Mouse (Mus musculus) lung, embryonic 16.5 days (tissue): Measurements from ENCODE around the gene Cd2. TPM values are rescaled to one million over a fixed set of nuclear protein-coding genes. Genes with fewer than 3 reads are reported as not detected.

Experiments used
- ATAC-seq: fragments of 200-750 bp; cut with Nextera tagmentation; 2 replicates; pipeline ENCODE4 v1.8.0; 2017; ENCODE audit warnings: low read depth, mild to moderate bottlenecking, moderate library complexity
- H3K27ac ChIP-seq: fragments of 300-500 bp; sonication (generic); 2 replicates; pipeline ENCODE4 v1.5.1; 2014; ENCODE audit warnings: mild to moderate bottlenecking, control low read depth, low read length
- H3K27me3 ChIP-seq: fragments of 300-500 bp; sonication (generic); 2 replicates; pipeline ENCODE4 v1.6.1; 2014; ENCODE audit warnings: low read depth, low read length, mixed read lengths; ENCODE audit not compliant: control insufficient read depth, insufficient read depth
- H3K36me3 ChIP-seq: fragments of 300-500 bp; sonication (generic); 2 replicates; pipeline ENCODE4 v1.6.1; 2014; ENCODE audit warnings: low read length; ENCODE audit not compliant: control insufficient read depth, insufficient read depth
- H3K4me1 ChIP-seq: fragments of 300-500 bp; sonication (generic); replicated peaks from 2 replicates; pipeline ENCODE4 v1.6.1; 2014; ENCODE audit warnings: low read length, mixed read lengths; ENCODE audit not compliant: control insufficient read depth, insufficient read depth
- H3K4me2 ChIP-seq: fragments of 300-500 bp; sonication (generic); 2 replicates; pipeline ENCODE4 v1.6.1; 2014; ENCODE audit warnings: low read depth, low read length, control low read depth
- H3K4me3 ChIP-seq: fragments of 300-500 bp; sonication (generic); 2 replicates; pipeline ENCODE4 v1.5.1; 2014; ENCODE audit warnings: mild to moderate bottlenecking, low read length, control low read depth
- H3K9ac ChIP-seq: fragments of 300-500 bp; sonication (generic); 2 replicates; pipeline ENCODE4 v1.6.1; 2014; ENCODE audit warnings: low read length, control low read depth
- H3K9me3 ChIP-seq: fragments of 300-500 bp; sonication (generic); 2 replicates; pipeline ENCODE4 v1.6.1; 2016; ENCODE audit warnings: low read length; ENCODE audit not compliant: control insufficient read depth
- WGBS: fragments of 180-500 bp; shearing (Covaris S2); extraction: QIAGEN DNeasy Blood & Tissue Kit; methylation state at CpG from one replicate; pipeline ENCODE4 v1.1.7; 2014; 5-methylcytosine and 5-hydroxymethylcytosine counted together
- polyA plus RNA-seq: library from polyadenylated mRNA; unstranded; fragments of >200 nt; fragmentation: Nextera tagmentation; extraction: Ambion mirVana; gene quantifications from 2 replicates; pipeline ENCODE4 v1.2.1, GENCODE M21; 2015

The Cd2 gene
- polyA plus RNA-seq, 1 experiment from 2014 or later, result 0.57 TPM

GRCm38 (mm10) chr3:101265561-101266091 is 22.1 kb downstream of the Cd2 start:
- no peak overlapping the region for H3K4me2 ChIP-seq
- peaks cover 2% of the 10 kb centered on the region; the same call in 1 of the 2 replicates for H3K9me3 ChIP-seq
- H3K36me3 ChIP-seq, result no peaks in the 10 kb centered on the region
- no peak overlapping the region for H3K9ac ChIP-seq
- H3K4me1 ChIP-seq, result no peaks in the 10 kb centered on the region
- H3K4me3 ChIP-seq, result no peak overlapping the region
- no peak overlapping the region for H3K27ac ChIP-seq
- 50% methylated on average over 3 of the region's 3 CpGs for whole genome bisulfite sequencing
- ATAC-seq, result no peak
- no peaks in the 10 kb centered on the region for H3K27me3 ChIP-seq

DNA sequence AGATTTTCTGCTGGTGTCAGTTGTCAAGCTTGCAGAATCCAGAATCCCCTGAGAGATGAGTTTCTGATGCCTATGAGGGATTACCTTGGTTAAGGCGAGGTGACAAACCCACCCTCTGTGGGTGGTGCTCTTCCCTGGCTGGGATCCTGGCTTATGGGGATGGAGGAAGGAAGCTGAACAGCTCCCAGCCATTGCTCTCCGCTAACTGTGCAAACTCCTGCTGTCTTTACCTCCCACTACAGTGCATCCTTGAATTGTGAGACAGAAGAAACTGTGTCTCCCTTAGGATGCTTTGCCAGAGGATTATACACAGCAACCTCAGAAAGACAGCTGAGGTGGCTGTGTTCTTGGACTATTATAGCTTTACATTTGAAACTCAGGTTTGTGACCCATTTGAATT is 28.8 kb downstream of the Cd2 start:
- no peak overlapping the region for H3K9ac ChIP-seq
- no peaks in the 10 kb centered on the region for H3K27me3 ChIP-seq
- H3K9me3 ChIP-seq, result peaks cover 2% of the 10 kb centered on the region; the same call in 1 of the 2 replicates
- WGBS, result 55% methylated on average over 2 of the region's 2 CpGs
- H3K4me1 ChIP-seq, result no peaks in the 10 kb centered on the region
- H3K4me2 ChIP-seq, result no peak overlapping the region
- no peak for ATAC-seq
- no peak overlapping the region for H3K27ac ChIP-seq
- H3K36me3 ChIP-seq, result no peaks in the 10 kb centered on the region
- H3K4me3 ChIP-seq, result no peak overlapping the region

- Histone ChIP-seq H3K9me3 (no peaks in the 10 kb centered on the region), H3K4me2 (no peak overlapping the region), H3K4me1 (no peaks in the 10 kb centered on the region), H3K9ac (no peak overlapping the region), H3K27ac (no peak overlapping the region), H3K4me3 (no peak overlapping the region), H3K36me3 (no peaks in the 10 kb centered on the region), H3K27me3 (no peaks in the 10 kb centered on the region)
- ATAC-seq, result no peak
- 67% methylated on average over 8 of the region's 8 CpGs for WGBS
Observed at GRCm38 (mm10) chr3:101256090-101256489, 31.6 kb downstream of the Cd2 start.

GRCm38 (mm10) chr3:101252141-101252540 is 35.6 kb downstream of the Cd2 start:
- no peak overlapping the region for H3K4me3 ChIP-seq
- H3K27me3 ChIP-seq, result no peaks in the 10 kb centered on the region
- H3K9me3 ChIP-seq, result no peaks in the 10 kb centered on the region
- WGBS, result 57% methylated on average over 8 of the region's 8 CpGs
- H3K9ac ChIP-seq, result no peak overlapping the region
- no peaks in the 10 kb centered on the region for H3K36me3 ChIP-seq
- H3K4me2 ChIP-seq, result no peak overlapping the region
- no peak for ATAC-seq
- no peaks in the 10 kb centered on the region for H3K4me1 ChIP-seq
- H3K27ac ChIP-seq, result no peak overlapping the region

GRCm38 (mm10) chr3:101249846-101250245 is 37.9 kb downstream of the Cd2 start:
- no peak for ATAC-seq
- WGBS, result 85% methylated on average over 6 of the region's 6 CpGs
- H3K27me3 ChIP-seq, result no peaks in the 10 kb centered on the region
- H3K36me3 ChIP-seq, result no peaks in the 10 kb centered on the region
- H3K9ac ChIP-seq, result no peak overlapping the region
- H3K9me3 ChIP-seq, result no peaks in the 10 kb centered on the region
- no peaks in the 10 kb centered on the region for H3K4me1 ChIP-seq
- H3K4me2 ChIP-seq, result no peak overlapping the region
- no peak overlapping the region for H3K4me3 ChIP-seq
- H3K27ac ChIP-seq, result no peak overlapping the region

DNA sequence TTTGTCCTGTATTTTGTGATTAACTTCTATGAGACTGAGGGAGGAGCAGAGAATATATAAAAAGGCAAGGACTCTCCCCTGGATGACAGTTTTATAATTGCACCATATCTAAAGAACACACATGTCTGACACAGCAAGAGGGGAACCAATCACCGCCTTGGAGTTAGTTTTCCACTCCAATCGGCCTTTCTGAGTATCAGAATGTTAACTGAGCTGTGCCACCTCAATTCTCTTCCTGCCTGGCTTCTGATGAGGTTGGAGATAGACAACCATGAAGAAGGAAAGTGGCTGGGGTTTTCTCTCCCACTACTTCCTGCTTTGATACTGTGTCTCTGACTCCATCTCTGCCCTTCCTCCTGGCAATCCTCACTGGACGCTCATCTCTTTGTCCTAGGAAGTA is 42.5 kb downstream of the Cd2 start:
- Histone ChIP-seq H3K9ac (no peak overlapping the region), H3K27me3 (no peaks in the 10 kb centered on the region), H3K4me2 (no peak overlapping the region), H3K36me3 (no peaks in the 10 kb centered on the region), H3K27ac (no peak overlapping the region), H3K4me3 (no peak overlapping the region), H3K9me3 (no peaks in the 10 kb centered on the region), H3K4me1 (no peaks in the 10 kb centered on the region)
- no peak for ATAC-seq
- WGBS, result 73% methylated on average over 3 of the region's 3 CpGs

GRCm38 (mm10) chr3:101243002-101243401 is 44.7 kb downstream of the Cd2 start:
- Histone ChIP-seq H3K4me1 (no peaks in the 10 kb centered on the region), H3K27ac (no peak overlapping the region)
- 90% methylated on average over 2 of the region's 2 CpGs for WGBS

GRCm38 (mm10) chr3:101241866-101242265 is 45.9 kb downstream of the Cd2 start:
- no peak for ATAC-seq
- H3K4me1 ChIP-seq, result no peaks in the 10 kb centered on the region
- H3K27ac ChIP-seq, result no peak overlapping the region
- H3K36me3 ChIP-seq, result no peaks in the 10 kb centered on the region
- H3K9me3 ChIP-seq, result no peaks in the 10 kb centered on the region
- H3K4me2 ChIP-seq, result no peak overlapping the region
- H3K27me3 ChIP-seq, result no peaks in the 10 kb centered on the region
- H3K4me3 ChIP-seq, result no peak overlapping the region
- WGBS, result 61% methylated on average over 3 of the region's 3 CpGs
- no peak overlapping the region for H3K9ac ChIP-seq

More at GRCm38 (mm10) chr3:101243002-101243401, 44.7 kb downstream of the Cd2 start:
- no peak overlapping the region for H3K4me2 ChIP-seq
- no peak for ATAC-seq
- H3K4me3 ChIP-seq, result no peak overlapping the region
- no peaks in the 10 kb centered on the region for H3K27me3 ChIP-seq
- H3K9ac ChIP-seq, result no peak overlapping the region
- H3K36me3 ChIP-seq, result no peaks in the 10 kb centered on the region
- H3K9me3 ChIP-seq, result no peaks in the 10 kb centered on the region

- Histone ChIP-seq H3K27me3 (no peaks in the 10 kb centered on the region), H3K27ac (no peak overlapping the region), H3K9ac (no peak overlapping the region), H3K4me3 (no peak overlapping the region), H3K4me1 (peaks cover 3% of the 10 kb centered on the region; the same call in 1 of the 2 replicates), H3K9me3 (no peaks in the 10 kb centered on the region), H3K4me2 (no peak overlapping the region), H3K36me3 (no peaks in the 10 kb centered on the region)
- ATAC-seq, result no peak
- WGBS, result 81% methylated on average over 9 of the region's 9 CpGs
Observed at GRCm38 (mm10) chr3:101240859-101241258, 46.9 kb downstream of the Cd2 start.

GRCm38 (mm10) chr3:101239236-101239635 is 48.5 kb downstream of the Cd2 start:
- no peak for ATAC-seq

More at GRCm38 (mm10) chr3:101239236-101239635, 48.5 kb downstream of the Cd2 start:
- Histone ChIP-seq H3K4me1 (peaks cover 3% of the 10 kb centered on the region; the same call in 1 of the 2 replicates), H3K27me3 (no peaks in the 10 kb centered on the region), H3K36me3 (no peaks in the 10 kb centered on the region), H3K4me3 (no peak overlapping the region), H3K9me3 (no peaks in the 10 kb centered on the region), H3K4me2 (no peak overlapping the region), H3K27ac (no peak overlapping the region), H3K9ac (no peak overlapping the region)
- 68% methylated on average over 4 of the region's 4 CpGs for WGBS
